Mouse (Mus musculus) forebrain, embryonic 10.5 days (tissue): Measurements from ENCODE around the gene Rnf150. TPM values are rescaled to one million over a fixed set of nuclear protein-coding genes. Genes with fewer than 3 reads are reported as not detected.

Source experiments
- DNase-seq: peaks from one replicate; pipeline ENCODE4 v3.0.0-alpha.2; 2017; ENCODE audit warnings: low spot score; ENCODE audit errors: extremely low spot score
- H3K27ac ChIP-seq: fragments of 300-500 bp; sonication (generic); 2 replicates; pipeline ENCODE4 v1.5.1; 2016; ENCODE audit warnings: mild to moderate bottlenecking
- H3K27me3 ChIP-seq: fragments of 300-500 bp; sonication (generic); 2 replicates; pipeline ENCODE4 v1.6.1; 2016; ENCODE audit warnings: mild to moderate bottlenecking; ENCODE audit not compliant: poor library complexity, severe bottlenecking
- H3K36me3 ChIP-seq: fragments of 300-500 bp; sonication (generic); replicated peaks from 2 replicates; pipeline ENCODE4 v1.6.1; 2016; ENCODE audit warnings: mild to moderate bottlenecking, moderate library complexity
- H3K4me1 ChIP-seq: fragments of 300-500 bp; sonication (generic); 2 replicates; pipeline ENCODE4 v1.6.1; 2016
- H3K4me3 ChIP-seq: fragments of 300-500 bp; sonication (generic); 2 replicates; pipeline ENCODE4 v1.5.1; 2016; ENCODE audit warnings: mild to moderate bottlenecking, moderate library complexity
- H3K9me3 ChIP-seq: fragments of 300-500 bp; sonication (generic); 2 replicates; pipeline ENCODE4 v1.6.1; 2016; ENCODE audit warnings: mild to moderate bottlenecking, moderate library complexity
- WGBS: fragments of 180-500 bp; shearing (Covaris S2); methylation state at CpG from one replicate; pipeline ENCODE4 v1.1.7; 2016; 5-methylcytosine and 5-hydroxymethylcytosine counted together
- polyA plus RNA-seq: library from polyadenylated mRNA; unstranded; fragments of >200 nt; fragmentation: Nextera tagmentation; extraction: Ambion mirVana; gene quantifications from 2 replicates; pipeline ENCODE4 v1.2.1, GENCODE M21; 2016

Gene Rnf150
- polyA plus RNA-seq, 1 experiment from 2014 or later = 1.3 TPM

- 56% methylated on average over 7 of the region's 7 CpGs for WGBS
Measured at GRCm38 (mm10) chr8:83102957-83103510, 239.9 kb downstream of the Rnf150 start.

GRCm38 (mm10) chr8:83103968-83104367, 240.8 kb downstream of the Rnf150 start:
- no peak overlapping the region for H3K4me3 ChIP-seq
- no peak for DNase-seq
- H3K27me3 ChIP-seq = no peaks in the 10 kb centered on the region
- H3K36me3 ChIP-seq = no peaks in the 10 kb centered on the region
- no peak overlapping the region for H3K27ac ChIP-seq
- WGBS = 93% methylated on average over 2 of the region's 2 CpGs
- H3K9me3 ChIP-seq = no peaks in the 10 kb centered on the region
- H3K4me1 ChIP-seq = peaks cover 12% of the 10 kb centered on the region

More at GRCm38 (mm10) chr8:83102957-83103510, 239.9 kb downstream of the Rnf150 start:
- Histone ChIP-seq H3K4me3 (no peak overlapping the region), H3K27me3 (no peaks in the 10 kb centered on the region), H3K27ac (no peak overlapping the region), H3K4me1 (peaks cover 12% of the 10 kb centered on the region), H3K9me3 (no peaks in the 10 kb centered on the region), H3K36me3 (no peaks in the 10 kb centered on the region)
- DNase-seq = no peak

DNA sequence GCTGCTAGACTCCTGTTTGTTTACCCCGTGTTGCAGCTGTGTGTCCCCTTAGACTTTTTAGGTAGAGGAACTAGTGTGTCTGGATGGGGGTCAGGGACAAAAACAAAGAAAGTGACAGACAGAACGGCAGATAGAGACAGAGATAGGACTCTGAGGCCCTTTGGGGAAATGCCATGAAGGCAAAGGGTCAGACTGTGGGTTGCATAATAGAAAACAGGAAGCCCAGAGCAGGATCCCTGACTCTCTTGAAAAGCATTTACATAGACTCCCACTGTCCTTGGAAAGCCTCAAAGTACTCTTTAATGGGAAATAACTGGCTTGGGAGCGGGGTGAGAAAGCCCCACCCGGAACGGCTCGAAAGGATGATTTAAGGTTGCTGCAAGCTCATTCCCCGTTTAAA, 246.6 kb downstream of the Rnf150 start:
- Histone ChIP-seq H3K4me1 (no peaks in the 10 kb centered on the region), H3K27ac (no peak overlapping the region), H3K9me3 (no peaks in the 10 kb centered on the region), H3K4me3 (no peak overlapping the region), H3K27me3 (no peaks in the 10 kb centered on the region), H3K36me3 (no peaks in the 10 kb centered on the region)
- no peak for DNase-seq
- 78% methylated on average over 7 of the region's 7 CpGs for WGBS

GRCm38 (mm10) chr8:83110177-83110576, 247.0 kb downstream of the Rnf150 start:
- Histone ChIP-seq H3K9me3 (no peaks in the 10 kb centered on the region), H3K4me3 (no peak overlapping the region), H3K4me1 (no peaks in the 10 kb centered on the region), H3K36me3 (no peaks in the 10 kb centered on the region), H3K27me3 (no peaks in the 10 kb centered on the region), H3K27ac (no peak overlapping the region)
- WGBS = 90% methylated on average over 5 of the region's 5 CpGs
- no peak for DNase-seq

DNA sequence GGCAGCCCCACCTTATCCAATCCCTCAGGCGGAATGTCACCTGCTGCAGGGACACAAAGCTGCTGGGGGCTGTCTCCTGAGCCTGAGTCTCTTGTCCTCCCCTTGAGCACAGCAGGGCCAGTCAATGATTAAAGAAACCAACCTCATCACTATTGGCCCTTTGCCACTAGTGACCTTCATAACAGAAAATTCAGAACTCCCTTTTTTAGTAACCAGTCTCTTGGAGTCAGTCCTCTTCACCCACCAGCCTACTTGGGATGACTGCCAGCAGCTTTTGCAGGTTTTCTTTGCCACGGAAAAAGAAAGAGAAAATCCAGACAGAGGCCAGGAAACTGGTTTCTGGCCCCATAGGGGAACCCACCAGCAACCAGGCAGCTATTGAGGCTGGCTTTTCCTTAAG, 271.9 kb downstream of the Rnf150 start:
- 72% methylated on average over 2 of the region's 2 CpGs for WGBS
- Histone ChIP-seq H3K9me3 (no peaks in the 10 kb centered on the region), H3K4me1 (no peaks in the 10 kb centered on the region)

DNA sequence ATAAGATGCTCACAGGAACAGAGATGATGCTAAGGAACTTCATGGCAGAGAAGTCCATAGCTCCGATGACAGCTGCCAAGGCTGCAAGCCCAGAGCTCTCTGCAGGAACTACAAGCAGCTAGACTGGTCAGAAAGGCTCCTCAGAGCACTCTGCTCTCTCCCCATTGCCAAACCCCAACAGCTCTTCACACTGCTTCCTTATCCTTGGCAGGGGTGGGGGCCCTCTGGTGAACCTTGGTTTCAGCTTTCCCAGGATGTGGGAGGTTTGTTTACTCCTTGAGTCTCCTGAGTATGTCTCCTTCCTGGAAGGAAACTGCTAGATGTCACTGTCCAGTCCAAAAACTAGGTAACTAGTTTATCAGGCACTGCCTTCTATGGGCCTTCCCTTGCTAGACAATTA, 276.9 kb downstream of the Rnf150 start:
- Histone ChIP-seq H3K36me3 (no peaks in the 10 kb centered on the region), H3K27ac (no peak overlapping the region), H3K4me3 (no peak overlapping the region), H3K4me1 (no peaks in the 10 kb centered on the region), H3K9me3 (peaks cover 5% of the 10 kb centered on the region; the same call in 1 of the 2 replicates), H3K27me3 (no peaks in the 10 kb centered on the region)
- DNase-seq = no peak
- 88% methylated on average over 1 of the region's 1 CpGs for WGBS

More for the DNA sequence above, 271.9 kb downstream of the Rnf150 start:
- Histone ChIP-seq H3K36me3 (no peaks in the 10 kb centered on the region), H3K4me3 (no peak overlapping the region), H3K27me3 (no peaks in the 10 kb centered on the region), H3K27ac (no peak overlapping the region)
- no peak for DNase-seq

- DNase-seq = no peak
- Histone ChIP-seq H3K27me3 (no peaks in the 10 kb centered on the region), H3K27ac (no peak overlapping the region), H3K4me3 (no peak overlapping the region), H3K4me1 (no peaks in the 10 kb centered on the region), H3K9me3 (peaks cover 5% of the 10 kb centered on the region; the same call in 1 of the 2 replicates), H3K36me3 (no peaks in the 10 kb centered on the region)
- 83% methylated on average over 3 of the region's 3 CpGs for WGBS
Measured at GRCm38 (mm10) chr8:83140701-83141111, 277.6 kb downstream of the Rnf150 start.

Other genes starting within 250 kb of the Rnf150 start
- 76.9 and 78.2 TPM in 2 replicates for gene Zfp330, start 89.2 kb upstream of the Rnf150 start, polyA plus RNA-seq